Mouse (Mus musculus) kidney, adult 11 months (tissue): ENCODE data around the gene Lpar6.

Experiments
- DNase-seq: peaks from one replicate; pipeline ENCODE4 v3.0.0; 2022

Gene Lpar6

GRCm38 (mm10) chr14:73257348-73257747, 19.7 kb downstream of the Lpar6 start:
- DNase-seq, result no peak

GRCm38 (mm10) chr14:73258181-73258580, 20.5 kb downstream of the Lpar6 start:
- DNase-seq, result no peak

DNA sequence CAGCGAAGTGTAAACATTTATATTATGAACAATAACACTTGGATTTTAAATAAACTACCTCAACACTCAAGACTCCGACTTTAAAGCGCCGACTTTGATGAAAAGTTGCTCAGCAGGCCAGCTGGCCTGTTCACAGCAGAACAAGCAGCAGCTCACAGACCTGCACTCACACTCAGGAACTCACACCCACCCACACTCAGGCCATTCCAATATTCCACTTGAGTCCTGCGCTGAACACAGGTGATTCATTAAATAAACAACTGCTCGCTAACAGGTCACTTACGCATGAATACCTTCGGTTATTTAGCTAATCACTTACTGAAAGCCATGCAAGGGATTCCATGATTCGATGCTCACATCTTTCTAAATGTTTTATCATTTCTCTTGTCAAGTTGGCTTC, 24.5 kb downstream of the Lpar6 start:
- DNase-seq, result no peak

GRCm38 (mm10) chr14:73266166-73266565, 28.5 kb downstream of the Lpar6 start:
- no peak for DNase-seq

GRCm38 (mm10) chr14:73271807-73272206, 34.1 kb downstream of the Lpar6 start:
- no peak for DNase-seq

- no peak for DNase-seq
Observed at GRCm38 (mm10) chr14:73279096-73279495, 41.4 kb downstream of the Lpar6 start.

DNA sequence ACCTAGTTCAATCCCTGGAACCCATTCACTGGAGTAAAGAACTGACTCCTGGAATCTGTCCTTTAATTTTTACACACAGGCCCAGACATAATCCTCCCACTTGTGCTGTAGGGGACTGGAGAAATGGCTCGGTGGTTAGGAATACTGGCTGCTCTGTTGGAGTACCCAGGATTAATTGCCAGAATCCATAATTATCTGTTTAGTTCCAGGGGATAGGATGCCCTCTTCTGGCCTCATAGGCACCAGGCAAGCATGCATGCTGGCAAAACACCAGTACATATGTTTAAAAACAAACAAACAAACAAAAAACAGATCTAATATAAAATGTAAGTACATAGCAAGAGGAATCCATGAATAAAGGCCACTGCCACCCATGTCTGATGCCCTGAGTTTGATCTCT, 43.3 kb downstream of the Lpar6 start:
- DNase-seq, result no peak

DNA sequence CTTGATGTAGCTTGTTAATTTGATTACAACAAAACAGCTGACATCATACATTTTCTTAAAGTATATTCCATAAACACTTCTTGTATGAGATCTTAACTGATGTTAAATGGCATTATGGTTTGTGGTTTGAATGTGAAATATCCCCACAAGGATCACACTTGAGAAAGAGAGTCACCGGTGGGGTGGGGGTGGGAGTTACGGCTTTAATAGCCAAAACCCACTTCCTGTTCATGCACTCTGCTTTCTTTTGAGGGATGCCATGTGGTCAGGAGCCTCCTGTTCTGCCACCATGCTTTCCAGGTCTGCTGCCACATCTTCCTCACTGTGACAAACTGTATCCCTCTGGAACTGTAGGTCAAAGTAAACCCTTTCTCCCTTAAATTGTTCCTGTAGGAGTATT, 52.2 kb downstream of the Lpar6 start:
- DNase-seq, result no peak

DNA sequence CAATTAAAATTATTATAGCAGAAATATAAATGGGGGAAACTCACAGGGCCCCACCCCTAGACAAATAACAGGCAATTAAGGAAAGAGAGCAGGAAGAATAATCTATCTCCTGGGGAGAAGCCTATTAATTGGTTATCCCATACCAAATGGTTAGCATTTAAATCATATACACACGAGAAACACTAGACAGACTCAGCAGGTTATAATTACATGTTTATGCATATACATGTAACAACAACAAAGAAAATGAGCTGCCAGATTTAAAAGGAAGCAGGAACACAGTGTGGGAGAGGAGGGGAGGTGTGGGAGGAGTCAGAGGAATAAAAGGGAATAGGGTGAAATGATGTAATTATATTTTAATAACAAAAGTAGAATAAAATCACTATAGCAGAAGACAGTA, 54.7 kb downstream of the Lpar6 start:
- DNase-seq, result no peak
